Mouse (Mus musculus): ENCODE data around the gene Rock2.

- TF ChIP-seq CTCF (IDR thresholded peaks at IDR 0.05; ENCODE audit: control insufficient read depth, insufficient read depth, low read length) (no peak), POLR2A (IDR thresholded peaks at IDR 0.05; ENCODE audit: borderline replicate concordance, control insufficient read depth, low read depth, low read length) (no peak)
Observed at GRCm38 (mm10) chr12:16912600-16912999, 17.9 kb downstream of the Rock2 start.

All from bone marrow, adult 2 months (tissue).